Mouse (Mus musculus) 3134 (cell line): Measurements from ENCODE around the gene Gkn3.
A peak's percentile ranks its signal among the peaks of the same experiment; 100 is the strongest.

Experiments used
- DNase-seq: peaks from one replicate; pipeline ENCODE4 v3.0.0-alpha.2; 2011; ENCODE audit warnings: low spot score; ENCODE audit not compliant: insufficient read length; ENCODE audit errors: extremely low read depth

The Gkn3 gene

DNA sequence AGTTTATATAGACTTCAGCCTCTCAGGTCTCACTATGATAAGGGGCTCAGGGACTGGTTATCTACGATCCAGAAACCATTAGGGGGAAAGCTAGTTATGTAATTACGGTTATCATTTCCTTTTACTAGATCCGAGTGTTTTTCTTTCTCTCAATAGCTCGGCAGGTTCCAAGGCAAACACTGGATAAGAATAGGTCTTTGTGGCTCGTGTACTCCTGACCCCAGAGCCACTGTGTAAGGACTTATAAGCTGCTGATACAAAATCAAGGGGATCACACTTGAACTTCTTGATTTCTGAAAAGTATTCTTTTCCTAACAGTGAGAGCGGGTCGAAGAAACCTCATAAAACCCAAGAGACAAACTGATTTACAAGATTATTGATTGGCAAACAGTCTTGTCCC lies at the start of gene Gkn3:
TSS of gene Gkn3 (minus strand) at position 59 of the 400 bp plus-strand sequence.
- DNase-seq, result no peak

- no peak for DNase-seq
Observed at GRCm38 (mm10) chr6:87436745-87437144, 48.0 kb upstream of the Gkn3 start.

DNA sequence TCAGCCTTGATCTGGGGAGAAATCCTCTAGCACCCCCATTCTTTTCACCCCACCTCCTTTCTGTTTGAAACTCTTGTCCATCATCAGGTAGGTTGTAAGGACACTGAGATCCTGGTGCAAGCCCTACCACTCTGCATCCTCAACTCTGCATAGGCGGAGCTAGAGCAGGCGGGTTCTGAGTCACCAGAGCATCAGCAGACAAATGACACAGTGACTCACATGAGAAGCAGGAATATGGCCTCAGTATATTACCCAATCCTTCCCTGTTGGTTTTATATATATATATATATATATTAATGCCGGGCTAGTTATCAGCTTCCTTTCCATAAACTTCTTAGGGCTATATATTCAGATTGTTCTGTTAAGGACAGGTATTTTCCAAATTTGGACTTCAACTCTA lies 47.1 kb upstream of the Gkn3 start:
- no peak for DNase-seq

DNA sequence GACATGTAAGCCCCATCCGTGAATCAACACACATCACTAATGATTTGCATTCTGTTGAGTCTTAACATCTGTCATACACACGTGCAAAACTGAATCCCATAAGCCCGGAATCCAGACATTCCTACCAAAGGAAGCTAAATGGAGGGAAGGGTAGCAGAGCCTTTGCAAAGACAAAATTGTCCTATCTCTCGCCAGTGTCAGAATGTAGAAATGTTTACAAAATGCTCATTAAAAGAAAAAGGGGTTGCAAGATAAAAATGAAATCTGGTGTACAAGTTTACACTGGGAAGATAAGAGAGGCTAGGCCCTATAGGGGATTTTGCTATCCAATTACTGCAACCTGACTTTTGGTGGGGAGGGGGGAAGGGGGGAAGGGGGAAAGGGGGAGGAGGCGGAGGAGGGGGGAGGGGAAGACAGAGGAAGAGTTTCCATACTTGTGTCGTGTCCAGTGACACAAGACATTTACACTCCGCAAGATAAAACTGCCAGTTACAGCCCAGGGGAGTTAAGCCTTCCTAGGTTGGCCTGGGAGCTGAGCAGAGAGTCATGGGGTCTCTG lies 39.8 kb upstream of the Gkn3 start, which contains the start of gene Bmp10:
TSS of gene Bmp10 (plus strand) at position 508 of the 558 bp plus-strand sequence.
- no peak for DNase-seq

DNA sequence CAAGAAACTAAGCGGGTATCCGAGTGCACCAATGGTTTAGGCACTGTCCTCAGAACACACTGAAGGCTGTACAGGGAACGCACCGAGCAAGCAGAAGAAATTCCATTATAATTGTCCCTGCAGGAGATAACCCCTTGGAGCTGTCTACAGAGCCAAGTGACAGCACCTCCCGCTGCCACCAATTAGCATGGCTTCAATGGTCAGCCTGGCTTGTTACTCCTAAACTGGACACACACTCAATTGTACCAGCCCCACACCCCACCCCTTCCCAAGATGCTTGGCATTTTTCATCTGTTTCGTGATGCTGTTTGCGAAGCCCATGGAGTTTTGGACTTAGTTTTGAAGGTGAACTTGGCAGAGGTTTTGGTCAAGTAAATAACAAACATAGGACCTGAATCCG lies 38.9 kb upstream of the Gkn3 start:
- DNase-seq, result no peak

DNA sequence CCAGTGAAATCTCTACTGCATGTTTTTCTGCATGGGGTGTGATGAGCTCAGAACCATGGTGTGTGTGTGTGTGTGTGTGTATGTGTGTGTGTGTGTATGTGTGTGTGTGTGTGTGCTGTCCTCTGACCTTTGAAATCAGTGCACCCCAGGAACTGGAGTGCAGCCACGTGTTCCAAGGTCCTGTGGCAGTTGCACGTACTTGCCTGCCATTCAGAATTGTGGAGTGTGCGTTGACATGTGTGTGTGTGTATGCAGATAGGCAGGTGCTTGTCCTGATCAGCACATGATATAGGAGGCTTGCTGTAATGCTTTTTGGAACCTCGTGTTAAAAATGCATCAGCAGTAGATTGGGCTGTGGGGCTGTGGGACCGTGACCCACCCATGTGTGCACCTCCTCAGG lies 38.2 kb upstream of the Gkn3 start:
- DNase-seq, result no peak

GRCm38 (mm10) chr6:87424037-87424816 lies 35.5 kb upstream of the Gkn3 start:
- no peak for DNase-seq

- no peak for DNase-seq
Observed at GRCm38 (mm10) chr6:87422304-87422703, 33.6 kb upstream of the Gkn3 start.

DNA sequence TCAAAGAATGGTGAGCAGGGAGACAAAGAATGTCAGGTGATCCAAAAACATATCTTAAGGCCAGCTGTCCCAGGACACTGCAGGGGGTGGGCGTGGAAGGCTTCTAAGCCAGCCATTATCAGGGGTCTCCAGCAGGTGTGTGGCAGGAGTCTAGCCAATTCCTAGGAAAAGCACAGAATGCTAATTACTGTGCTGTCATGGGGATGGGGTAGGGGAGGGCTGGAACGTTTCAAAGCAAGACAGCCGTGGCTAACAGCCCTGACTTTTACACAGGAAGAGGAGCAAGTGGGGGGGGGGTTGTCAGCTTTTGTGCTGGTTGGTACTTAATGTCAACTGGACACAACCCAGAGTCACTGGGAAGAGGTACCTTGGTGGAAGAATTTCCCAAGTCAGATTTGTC lies 23.3 kb upstream of the Gkn3 start:
- no peak for DNase-seq

- DNase-seq, result no peak
Observed at GRCm38 (mm10) chr6:87401456-87401855, 12.7 kb upstream of the Gkn3 start.

DNA sequence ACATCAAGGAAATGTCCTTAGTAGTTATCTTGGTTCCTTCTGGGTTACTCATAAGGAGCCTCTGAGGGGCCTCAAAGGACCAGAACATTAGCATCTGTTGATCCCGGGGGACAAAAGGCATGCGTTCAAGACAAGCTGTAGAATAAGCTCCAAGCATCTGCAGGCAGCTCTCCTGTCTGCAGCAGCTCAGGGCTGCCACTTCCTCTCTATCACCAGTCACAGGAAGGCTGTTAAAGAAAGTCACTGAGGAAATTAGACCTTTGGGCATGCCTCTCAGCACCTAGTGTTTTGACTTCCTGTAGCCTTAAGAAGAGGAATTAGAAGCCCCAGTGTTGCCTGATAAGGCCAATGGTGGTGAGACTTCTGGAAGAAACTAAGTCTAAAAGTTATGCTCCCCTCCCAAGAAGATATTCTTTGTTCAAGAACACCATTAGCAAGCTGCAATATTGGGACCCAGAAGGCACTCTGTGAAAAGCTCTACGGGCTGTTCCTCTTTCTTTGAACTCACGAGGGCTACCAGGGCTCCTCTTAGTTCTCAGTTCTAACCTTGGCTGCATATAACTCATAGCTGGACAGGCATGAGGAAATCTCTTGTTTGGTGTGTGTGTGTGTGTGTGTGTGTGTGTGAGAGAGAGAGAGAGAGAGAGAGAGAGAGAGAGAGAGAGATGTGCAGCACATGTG lies 11.3 kb upstream of the Gkn3 start:
- DNase-seq, result no peak

DNA sequence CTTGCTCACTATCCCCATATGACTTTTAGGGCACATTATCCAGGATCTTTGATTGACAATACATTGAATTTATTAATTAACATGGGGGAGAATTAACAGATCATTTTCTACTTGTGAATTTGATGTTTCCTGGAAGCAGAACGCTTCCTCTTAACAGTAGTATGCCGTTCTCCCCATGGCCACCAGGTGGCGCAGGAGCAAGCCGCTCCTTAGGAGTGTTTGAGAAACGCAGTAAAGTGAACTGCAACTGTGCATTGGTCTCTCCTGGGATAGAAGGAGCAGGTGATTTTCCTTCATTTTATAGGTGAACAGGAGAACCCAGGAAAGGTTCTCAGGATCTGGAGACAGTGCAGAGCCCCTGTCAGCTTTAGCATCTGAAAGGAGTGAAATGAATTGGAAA lies 10.4 kb upstream of the Gkn3 start:
- DNase-seq, result peak; percentile 22

GRCm38 (mm10) chr6:87394783-87395182 lies 6.0 kb upstream of the Gkn3 start:
- no peak for DNase-seq

GRCm38 (mm10) chr6:87393466-87394205 lies 4.9 kb upstream of the Gkn3 start:
- DNase-seq, result no peak

GRCm38 (mm10) chr6:87389455-87389989 lies 787 bp upstream of the Gkn3 start:
- no peak for DNase-seq

DNA sequence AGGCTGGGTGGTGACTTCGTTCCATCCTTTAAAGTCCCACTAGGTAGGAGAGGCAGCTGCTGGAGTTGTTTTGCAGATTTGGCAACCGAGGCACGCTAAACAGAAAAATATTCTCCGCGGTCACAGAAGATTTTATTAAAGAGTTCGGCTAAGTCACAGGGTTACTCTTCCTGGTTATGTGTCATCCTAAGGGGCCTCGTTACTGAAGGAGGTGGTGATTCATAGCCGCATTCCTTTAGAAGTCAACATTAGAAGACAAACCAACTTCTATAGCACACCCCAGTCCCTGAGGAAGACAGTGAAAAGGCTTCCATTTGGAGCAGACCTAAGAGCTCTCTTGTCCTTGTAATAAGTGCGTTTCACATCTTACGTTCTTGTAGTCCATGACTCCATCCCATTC lies 2.1 kb downstream of the Gkn3 start:
- DNase-seq, result peak; percentile 34

GRCm38 (mm10) chr6:87386203-87386602 lies 2.5 kb downstream of the Gkn3 start:
- no peak for DNase-seq

DNA sequence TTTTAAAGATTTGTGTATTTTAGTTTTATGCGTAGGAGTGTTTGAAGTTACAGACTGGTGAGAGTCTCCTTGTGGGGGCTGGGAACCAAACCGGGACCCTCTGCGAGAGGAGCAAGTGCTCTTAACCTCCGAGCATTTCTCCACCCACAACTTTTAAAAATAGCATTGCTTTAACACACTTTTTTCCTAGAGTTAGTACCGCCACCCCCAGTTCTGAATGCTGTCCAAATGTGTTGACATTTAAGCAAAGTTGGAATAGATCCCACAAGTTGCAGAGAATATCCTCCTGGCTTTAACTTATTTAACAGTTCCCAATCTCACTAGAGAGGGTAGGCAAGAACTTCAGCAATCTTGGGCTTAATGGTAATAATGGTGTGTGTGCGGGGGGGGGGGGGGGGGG lies 4.0 kb downstream of the Gkn3 start:
- DNase-seq, result no peak

GRCm38 (mm10) chr6:87383926-87384691 lies 4.6 kb downstream of the Gkn3 start:
- no peak for DNase-seq

DNA sequence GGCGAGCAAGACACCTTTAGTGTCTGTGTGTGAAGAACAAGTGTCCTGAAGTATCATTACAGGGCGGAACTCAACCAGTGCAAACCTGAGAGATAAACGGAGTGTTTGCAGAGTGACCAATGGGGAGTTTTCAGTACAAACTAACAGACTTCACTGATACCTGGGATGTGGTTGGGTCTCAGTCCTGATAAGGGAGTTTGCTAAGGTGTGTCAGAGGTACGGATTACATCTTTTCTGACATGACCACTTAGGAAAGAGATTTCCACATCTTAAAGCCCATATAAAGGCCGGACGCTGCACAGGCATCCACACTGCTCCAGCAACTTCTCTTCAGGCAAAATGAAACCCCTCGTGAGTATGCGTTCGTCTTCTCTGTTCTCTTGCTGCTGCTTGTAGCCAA lies 15.7 kb downstream of the Gkn3 start, which contains the start of gene Gkn2:
TSS of gene Gkn2 (plus strand) at position 301 of the 400 bp plus-strand sequence.
- no peak for DNase-seq
